Mouse (Mus musculus) spleen, adult 12 weeks (tissue): Measurements from ENCODE around the gene Krtap4-2.

Experiments used
- DNase-seq: peaks from one replicate; pipeline ENCODE4 v3.0.0; 2022; ENCODE audit warnings: low spot score

The Krtap4-2 gene

DNA sequence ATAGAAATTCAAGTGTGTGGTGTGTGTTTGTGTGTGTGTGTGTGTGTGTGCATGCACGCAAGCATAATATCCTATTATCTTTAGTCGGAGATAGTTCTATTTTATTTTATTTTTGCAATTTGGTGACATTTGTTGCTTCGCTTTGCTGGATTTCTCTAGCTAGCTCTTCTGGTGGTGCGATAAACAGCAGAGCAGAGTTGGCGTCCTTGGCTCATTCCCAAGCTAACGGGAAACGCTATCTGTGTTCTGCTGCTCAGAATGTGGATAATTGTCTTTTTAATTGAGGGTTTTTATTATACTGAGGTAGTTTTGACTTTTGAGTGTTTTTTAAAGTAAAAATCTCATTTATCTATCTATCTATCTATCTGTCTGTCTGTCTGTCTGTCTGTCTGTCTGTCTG lies 49.8 kb downstream of the Krtap4-2 start:
- DNase-seq: no peak
